Mouse (Mus musculus) neural tube, embryonic 14.5 days (tissue): Measurements from ENCODE around the gene Nicn1. TPM values are rescaled to one million over a fixed set of nuclear protein-coding genes. Genes with fewer than 3 reads are reported as not detected.
"Not testable (repeated sequence)": the region's sequence is repeated elsewhere in the genome, so short reads cannot be mapped to it uniquely, and the experiment has no call there.

Experiments used
- ATAC-seq: fragments of 200-750 bp; cut with Nextera tagmentation; 2 replicates; pipeline ENCODE4 v1.8.0; 2017; ENCODE audit warnings: low read depth, mild to moderate bottlenecking, moderate TSS enrichment, moderate library complexity
- H3K27ac ChIP-seq: fragments of 300-500 bp; sonication (generic); 2 replicates; pipeline ENCODE4 v1.5.1; 2014; ENCODE audit warnings: low read depth, mild to moderate bottlenecking, control low read depth, low read length, moderate library complexity, mixed read lengths
- H3K27me3 ChIP-seq: fragments of 300-500 bp; sonication (generic); 2 replicates; pipeline ENCODE4 v1.6.1; 2014; ENCODE audit warnings: low read length; ENCODE audit not compliant: control insufficient read depth, insufficient read depth
- H3K36me3 ChIP-seq: fragments of 300-500 bp; sonication (generic); 2 replicates; pipeline ENCODE4 v1.6.1; 2014; ENCODE audit warnings: low read length, mixed read lengths; ENCODE audit not compliant: control insufficient read depth, insufficient read depth
- H3K4me1 ChIP-seq: fragments of 300-500 bp; sonication (generic); 2 replicates; pipeline ENCODE4 v1.6.1; 2014; ENCODE audit warnings: low read length; ENCODE audit not compliant: control insufficient read depth, insufficient read depth
- H3K4me2 ChIP-seq: fragments of 300-500 bp; sonication (generic); 2 replicates; pipeline ENCODE4 v1.6.1; 2014; ENCODE audit warnings: mild to moderate bottlenecking, low read depth, low read length, control low read depth
- H3K4me3 ChIP-seq: fragments of 300-500 bp; sonication (generic); 2 replicates; pipeline ENCODE4 v1.5.1; 2014; ENCODE audit warnings: low read depth, low read length, control low read depth, mixed read lengths
- H3K9ac ChIP-seq: fragments of 300-500 bp; sonication (generic); replicated peaks from 2 replicates; pipeline ENCODE4 v1.6.1; 2014; ENCODE audit warnings: low read depth, mild to moderate bottlenecking, control low read depth, low read length, mixed read lengths
- H3K9me3 ChIP-seq: fragments of 300-500 bp; sonication (generic); 2 replicates; pipeline ENCODE4 v1.6.1; 2016; ENCODE audit warnings: low read length; ENCODE audit not compliant: control insufficient read depth
- WGBS: fragments of 180-500 bp; shearing (Covaris S2); extraction: QIAGEN DNeasy Blood & Tissue Kit; methylation state at CpG from one replicate; pipeline ENCODE4 v1.1.7; 2014; 5-methylcytosine and 5-hydroxymethylcytosine counted together
- polyA plus RNA-seq: library from polyadenylated mRNA; unstranded; fragments of >200 nt; fragmentation: Nextera tagmentation; extraction: Ambion mirVana; gene quantifications from 2 replicates; pipeline ENCODE4 v1.2.1, GENCODE M21; 2014

The Nicn1 gene
- polyA plus RNA-seq, 1 experiment from 2014 or later, result 165 TPM

DNA sequence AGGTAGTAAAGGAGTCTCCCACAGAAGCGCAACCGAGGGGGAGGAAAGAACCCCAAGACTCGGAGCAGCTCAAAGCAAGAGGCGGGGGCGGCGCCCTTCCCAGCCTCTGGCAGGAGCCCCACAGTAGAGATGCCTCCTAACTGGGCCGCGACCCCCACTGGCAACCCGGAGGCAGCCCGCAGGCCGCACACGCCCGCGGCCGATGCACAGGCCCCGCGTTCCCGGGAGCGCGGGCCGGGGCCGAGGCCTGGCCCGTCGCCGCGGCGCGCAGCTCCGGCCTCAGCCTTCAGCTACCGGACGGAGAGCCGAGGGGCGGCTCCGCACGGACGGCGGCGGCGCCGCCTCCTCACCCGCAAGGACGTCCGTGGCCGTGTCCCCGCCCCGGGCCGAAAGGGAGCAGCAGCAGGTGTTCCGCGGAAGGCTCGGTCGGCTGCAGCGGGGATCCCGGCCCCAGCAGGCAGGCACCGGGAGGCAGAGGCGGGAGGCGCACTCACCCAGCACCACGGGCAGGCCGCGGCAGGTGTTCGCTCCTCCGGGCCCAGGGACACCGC, 27.0 kb upstream of the Nicn1 start:
- ATAC-seq, result peak; percentile 58
- H3K4me1 ChIP-seq, result peaks cover 19% of the 10 kb centered on the region
- under 1% methylated on average over 51 of the region's 62 CpGs for WGBS

DNA sequence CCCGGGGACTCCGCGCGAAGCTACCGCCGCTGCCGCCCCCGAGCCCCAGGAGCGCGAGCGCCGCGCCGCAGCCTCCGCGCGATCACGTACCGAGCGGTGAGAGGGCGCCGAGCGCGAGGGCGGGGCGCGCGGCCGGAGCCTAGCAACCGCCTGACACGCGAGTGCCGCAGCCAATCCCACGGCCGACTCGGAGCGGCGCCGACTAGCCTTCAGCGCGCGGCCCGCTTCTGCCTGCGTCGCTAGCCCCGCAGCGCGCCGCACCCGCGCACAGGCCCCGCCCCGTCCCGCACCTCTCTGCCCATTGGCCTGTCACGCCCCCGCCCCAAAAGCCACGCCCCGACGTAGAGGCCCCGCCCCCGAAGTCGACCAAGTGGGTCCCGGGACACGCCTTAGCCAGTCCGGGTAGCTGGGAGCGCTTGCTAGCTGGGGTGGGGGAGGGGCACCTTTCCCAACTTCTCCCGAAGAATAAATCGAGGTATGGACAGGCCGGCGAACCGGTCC, 26.5 kb upstream of the Nicn1 start, which contains the start of gene Dag1:
Gene Dag1, minus strand, starts transcription at position 269 of the 501 bp plus-strand sequence.
- peak within 1 kb of the TSS; percentile 87 for H3K27ac ChIP-seq
- H3K4me2 ChIP-seq, result peak within 1 kb of the TSS; percentile 53
- H3K4me3 ChIP-seq, result peak within 1 kb of the TSS; percentile 93
- no peaks in the 10 kb centered on the region for H3K27me3 ChIP-seq
- H3K9me3 ChIP-seq, result no peaks in the 10 kb centered on the region
- H3K36me3 ChIP-seq, result no peaks in the 10 kb centered on the region
- peak; percentile 99 for ATAC-seq
- H3K9ac ChIP-seq, result peak within 1 kb of the TSS; percentile 84
- under 1% methylated on average over 50 of the region's 71 CpGs for WGBS
- peaks cover 19% of the 10 kb centered on the region for H3K4me1 ChIP-seq

More for the DNA sequence above, 27.0 kb upstream of the Nicn1 start:
- no peaks in the 10 kb centered on the region for H3K36me3 ChIP-seq
- peak overlapping the region; percentile 84 for H3K9ac ChIP-seq
- no peaks in the 10 kb centered on the region for H3K9me3 ChIP-seq
- peak overlapping the region; percentile 53 for H3K4me2 ChIP-seq
- no peaks in the 10 kb centered on the region for H3K27me3 ChIP-seq
- H3K27ac ChIP-seq, result peak overlapping the region; percentile 87
- H3K4me3 ChIP-seq, result peak overlapping the region; percentile 93

DNA sequence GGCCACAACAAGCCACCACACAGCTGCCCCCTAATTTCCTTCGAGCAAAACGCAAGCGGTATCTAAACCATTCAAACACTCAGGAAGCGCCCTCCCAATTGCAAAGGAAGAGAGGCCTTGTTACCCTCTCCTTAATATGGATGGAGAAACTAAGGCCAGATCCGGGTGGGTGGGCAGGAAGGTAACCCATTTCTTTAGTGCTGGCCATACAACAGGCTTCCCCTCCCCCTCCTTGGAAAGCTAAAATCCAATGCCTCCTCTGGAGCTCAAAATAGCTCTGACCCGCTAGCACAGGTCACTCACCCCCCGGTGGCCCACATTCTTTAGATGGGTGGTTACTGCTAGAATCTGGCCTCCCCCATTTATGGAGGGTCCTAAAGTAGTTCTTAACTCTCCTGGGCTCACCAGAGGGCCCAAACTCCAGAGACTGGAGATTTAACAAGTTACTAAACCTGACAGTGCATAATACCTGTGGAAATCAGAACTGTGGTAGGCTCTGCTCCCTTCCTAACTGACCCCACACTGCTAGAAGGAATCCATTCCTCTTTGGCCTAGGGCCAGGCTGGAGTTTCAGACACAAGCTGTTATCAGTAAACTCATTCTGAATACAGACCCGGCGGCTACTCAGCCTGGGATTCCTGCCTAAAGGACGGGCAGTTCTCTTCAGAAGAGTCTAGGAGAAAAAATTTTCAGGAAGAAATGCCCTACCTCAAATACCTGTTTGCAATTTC, 25.9 kb upstream of the Nicn1 start:
- Histone ChIP-seq H3K27me3 (no peaks in the 10 kb centered on the region), H3K4me2 (peak overlapping the region; percentile 53), H3K9ac (peak overlapping the region; percentile 48; the same call in 1 of the 2 replicates), H3K27ac (peak overlapping the region; percentile 72), H3K9me3 (no peaks in the 10 kb centered on the region), H3K4me1 (peaks cover 19% of the 10 kb centered on the region), H3K36me3 (no peaks in the 10 kb centered on the region), H3K4me3 (peak overlapping the region; percentile 93)
- ATAC-seq, result no peak; the same call in 1 of the 2 replicates
- WGBS, result 11% methylated on average over 10 of the region's 10 CpGs

- no peak for ATAC-seq
- Histone ChIP-seq H3K27me3 (no peaks in the 10 kb centered on the region), H3K9ac (no peak overlapping the region), H3K27ac (no peak overlapping the region), H3K4me3 (no peak overlapping the region), H3K36me3 (no peaks in the 10 kb centered on the region), H3K9me3 (no peaks in the 10 kb centered on the region), H3K4me2 (no peak overlapping the region), H3K4me1 (peaks cover 19% of the 10 kb centered on the region)
- WGBS, result 76% methylated on average over 10 of the region's 10 CpGs
These were observed 23.8 kb upstream of the Nicn1 start for GRCm38 (mm10) chr9:108266261-108266935.

- no peak for ATAC-seq
- 83% methylated on average over 7 of the region's 7 CpGs for WGBS
These were observed 22.5 kb upstream of the Nicn1 start for GRCm38 (mm10) chr9:108267691-108268090.

DNA sequence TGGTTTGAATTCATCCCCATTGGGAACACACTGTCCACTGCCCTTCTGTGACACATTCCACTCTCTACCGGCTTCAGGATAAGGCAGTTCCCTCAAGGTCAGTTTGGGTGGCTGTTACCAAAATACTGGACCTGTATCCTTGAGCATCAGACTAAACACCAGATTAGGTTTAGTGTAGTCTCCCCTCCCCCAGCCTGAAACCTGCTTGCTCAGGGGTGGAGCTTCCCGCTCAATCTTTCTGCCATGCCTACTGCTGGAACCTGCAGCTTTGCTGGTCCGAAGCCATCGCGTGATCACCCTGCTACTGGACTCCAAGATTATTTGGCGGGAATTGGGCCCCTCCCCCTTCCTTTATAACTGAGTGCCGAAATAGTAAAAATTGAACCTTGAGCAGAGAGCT, 21.5 kb upstream of the Nicn1 start:
- not testable (repeated sequence) for H3K36me3 ChIP-seq, ATAC-seq, H3K9ac ChIP-seq, H3K4me2 ChIP-seq, H3K9me3 ChIP-seq, H3K4me1 ChIP-seq, H3K27ac ChIP-seq, H3K27me3 ChIP-seq, H3K4me3 ChIP-seq
- WGBS, result 85% methylated on average over 6 of the region's 7 CpGs

More at GRCm38 (mm10) chr9:108267691-108268090, 22.5 kb upstream of the Nicn1 start:
- Histone ChIP-seq H3K27ac (no peak overlapping the region), H3K4me2 (no peak overlapping the region), H3K4me1 (peaks cover 6% of the 10 kb centered on the region), H3K36me3 (no peaks in the 10 kb centered on the region), H3K9ac (no peak overlapping the region), H3K27me3 (no peaks in the 10 kb centered on the region), H3K9me3 (no peaks in the 10 kb centered on the region), H3K4me3 (no peak overlapping the region)

DNA sequence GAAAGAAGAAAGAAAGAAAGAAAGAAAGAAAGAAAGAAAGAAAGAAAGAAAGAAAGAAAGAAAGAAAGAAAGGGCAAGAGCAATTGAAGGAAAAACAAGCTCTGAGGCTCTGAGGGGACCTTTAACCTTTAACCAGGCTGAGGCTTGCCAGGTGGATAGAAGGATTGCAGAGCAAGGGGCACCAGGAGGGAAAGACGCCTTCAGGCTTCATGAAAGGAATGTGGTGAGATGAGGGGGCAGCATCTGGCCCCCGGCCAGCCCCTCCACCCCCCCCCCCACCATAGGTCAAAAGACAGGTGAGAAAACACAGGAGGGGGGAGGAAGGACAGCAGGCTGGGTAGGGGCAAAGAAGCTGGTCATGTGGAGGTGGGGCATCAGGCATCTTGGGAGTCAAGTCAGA, 18.3 kb upstream of the Nicn1 start:
- H3K9me3 ChIP-seq, result no peaks in the 10 kb centered on the region

DNA sequence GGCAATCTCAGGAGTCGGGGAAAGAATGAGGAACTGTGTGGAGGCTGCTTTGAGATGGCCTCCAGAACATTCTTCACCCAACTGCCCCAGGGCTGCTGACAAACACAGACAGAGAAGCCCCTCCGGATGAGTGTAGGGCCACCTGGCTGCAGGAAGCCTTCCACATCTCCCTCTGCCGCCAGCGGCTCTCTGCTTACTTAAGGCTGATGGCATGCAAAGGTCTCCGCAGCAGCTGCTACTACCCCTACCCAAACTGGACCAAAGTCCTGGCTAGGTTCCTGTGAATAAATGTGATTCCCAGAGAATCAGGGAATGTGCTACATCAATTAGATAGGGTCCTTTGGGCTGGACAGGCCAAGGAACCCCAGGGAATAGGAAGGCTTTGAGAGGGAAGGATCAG, 17.5 kb upstream of the Nicn1 start:
- Histone ChIP-seq H3K27ac (no peak overlapping the region), H3K4me1 (no peaks in the 10 kb centered on the region), H3K9me3 (no peaks in the 10 kb centered on the region), H3K27me3 (no peaks in the 10 kb centered on the region), H3K36me3 (no peaks in the 10 kb centered on the region), H3K4me2 (no peak overlapping the region), H3K9ac (no peak overlapping the region), H3K4me3 (no peak overlapping the region)
- no peak for ATAC-seq
- WGBS, result 76% methylated on average over 5 of the region's 5 CpGs

More for the DNA sequence above, 18.3 kb upstream of the Nicn1 start:
- Histone ChIP-seq H3K4me1 (no peaks in the 10 kb centered on the region), H3K27ac (no peak overlapping the region), H3K4me3 (no peak overlapping the region), H3K9ac (no peak overlapping the region), H3K36me3 (no peaks in the 10 kb centered on the region), H3K27me3 (no peaks in the 10 kb centered on the region), H3K4me2 (no peak overlapping the region)
- WGBS, result 51% methylated on average over 2 of the region's 2 CpGs
- ATAC-seq, result no peak

GRCm38 (mm10) chr9:108273485-108273884, 16.7 kb upstream of the Nicn1 start:
- Histone ChIP-seq H3K27ac (no peak overlapping the region), H3K9ac (no peak overlapping the region), H3K4me3 (no peak overlapping the region), H3K4me2 (no peak overlapping the region), H3K4me1 (no peaks in the 10 kb centered on the region), H3K27me3 (no peaks in the 10 kb centered on the region), H3K36me3 (no peaks in the 10 kb centered on the region), H3K9me3 (no peaks in the 10 kb centered on the region)
- ATAC-seq, result no peak
- 70% methylated on average over 4 of the region's 4 CpGs for WGBS
